Mouse (Mus musculus): ENCODE results near the gene Gapdh. TPM values are rescaled to one million over a fixed set of nuclear protein-coding genes. Genes with fewer than 3 reads are reported as not detected.

Gapdh gene
- 2,729 and 3,222 TPM in 2 replicates for polyA plus RNA-seq (2016; fragmentation: Nextera tagmentation; extraction: Ambion mirVana)

DNA sequence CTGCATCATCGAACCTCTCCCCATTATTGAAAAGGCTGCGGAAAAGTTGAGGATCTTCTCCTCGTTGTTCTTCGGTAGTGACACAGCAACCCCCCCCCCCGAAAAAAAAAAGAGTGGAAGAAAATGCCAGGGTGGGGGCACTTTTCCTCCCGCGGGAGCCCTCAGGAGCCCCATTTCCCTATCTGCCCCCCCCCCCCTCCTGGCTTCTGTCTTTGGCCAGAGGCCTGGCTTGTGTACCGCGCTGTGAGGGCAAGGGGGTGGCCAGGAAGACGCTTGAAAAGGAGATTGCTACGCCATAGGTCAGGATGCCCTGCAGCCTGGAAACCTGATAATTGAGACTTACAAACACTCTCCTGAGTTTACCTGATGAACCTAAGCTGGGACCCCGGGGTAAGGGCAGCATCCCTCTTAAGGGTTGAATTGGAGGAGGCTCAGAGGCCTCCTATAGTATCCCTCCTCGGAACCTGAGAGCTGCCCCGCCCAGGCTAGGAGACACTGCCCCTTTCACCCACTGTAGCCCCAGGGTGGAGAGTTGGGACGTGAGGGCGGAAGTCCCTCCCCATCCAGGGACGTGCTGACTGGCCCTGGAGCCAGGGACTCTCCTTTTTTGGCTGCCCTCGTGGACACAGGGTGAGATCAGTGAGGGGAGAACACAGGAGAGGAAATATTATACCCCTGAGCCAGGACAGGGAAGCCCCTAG lies at the start of gene Gapdh:
Gapdh (minus strand) TSS at position 417 of the 701 bp plus-strand sequence.
- Histone ChIP-seq H3K9me3 (replicated peaks) (no peaks in the 10 kb centered on the region), H3K27ac (replicated peaks) (peak within 1 kb of the TSS; percentile 100), H3K4me1 (peaks cover 49% of the 10 kb centered on the region), H3K36me3 (peaks cover 83% of the 10 kb centered on the region), H3K4me3 (peak within 1 kb of the TSS; percentile 98), H3K27me3 (ENCODE audit: low read depth, poor library complexity, severe bottlenecking) (no peaks in the 10 kb centered on the region)
- WGBS = under 1% methylated on average over 18 of the region's 18 CpGs
- DNase-seq (ENCODE audit: low spot score) = peak; percentile 78

DNA sequence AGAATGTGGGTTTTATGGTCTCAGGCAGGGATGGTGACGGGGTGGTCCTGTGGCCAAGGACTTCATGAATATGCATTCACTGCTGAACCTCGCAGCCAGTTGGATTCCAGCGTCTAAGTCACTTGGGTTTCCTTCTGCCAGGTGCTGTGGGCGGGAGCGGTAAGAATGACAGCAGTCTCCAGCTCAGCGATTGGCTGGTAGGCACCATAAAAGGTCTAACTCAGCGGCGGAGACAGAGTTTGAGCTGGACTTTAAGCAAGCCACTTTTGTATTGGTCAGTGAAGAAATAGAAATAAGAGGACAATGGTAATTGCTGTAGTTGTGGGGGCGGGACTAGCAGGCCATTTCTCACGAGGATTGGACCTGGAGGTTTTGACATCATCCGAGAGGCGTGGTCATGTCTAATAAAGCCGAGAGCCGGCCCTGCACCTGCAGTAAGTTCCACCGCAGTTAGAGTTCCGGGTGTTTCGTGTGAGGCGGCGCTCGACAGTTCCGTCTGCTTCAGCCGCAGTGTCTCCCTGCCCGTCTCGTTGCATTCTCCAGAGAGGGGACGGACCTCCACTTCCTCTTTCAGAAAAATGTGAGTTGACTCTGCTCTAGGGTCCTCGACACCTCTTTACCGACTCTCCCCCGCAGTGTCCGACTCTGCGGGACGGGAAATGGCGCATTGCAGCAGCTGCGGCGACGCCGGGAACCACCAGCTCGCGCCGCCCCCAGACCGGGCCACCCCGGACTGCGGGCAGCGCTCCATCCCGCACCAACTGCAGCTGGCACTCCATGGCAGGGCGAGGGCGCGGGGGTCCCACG lies 49.1 kb upstream of the Gapdh start, which contains the start of gene Vamp1:
Vamp1 (plus strand) TSS at position 404 of the 807 bp plus-strand sequence.
- peak within 1 kb of the TSS; percentile 80 for H3K4me3 ChIP-seq
- H3K27ac ChIP-seq (replicated peaks) = peak within 1 kb of the TSS; percentile 87
- peaks cover 7% of the 10 kb centered on the region; the same call in 1 of the 2 replicates for H3K36me3 ChIP-seq
- peaks cover 27% of the 10 kb centered on the region for H3K27me3 ChIP-seq (ENCODE audit: low read depth, poor library complexity, severe bottlenecking)
- H3K4me1 ChIP-seq = peaks cover 16% of the 10 kb centered on the region
- no peaks in the 10 kb centered on the region for H3K9me3 ChIP-seq (replicated peaks)
- whole genome bisulfite sequencing = under 1% methylated on average over 48 of the region's 48 CpGs
- DNase-seq (ENCODE audit: low spot score) = peak; percentile 91

DNA sequence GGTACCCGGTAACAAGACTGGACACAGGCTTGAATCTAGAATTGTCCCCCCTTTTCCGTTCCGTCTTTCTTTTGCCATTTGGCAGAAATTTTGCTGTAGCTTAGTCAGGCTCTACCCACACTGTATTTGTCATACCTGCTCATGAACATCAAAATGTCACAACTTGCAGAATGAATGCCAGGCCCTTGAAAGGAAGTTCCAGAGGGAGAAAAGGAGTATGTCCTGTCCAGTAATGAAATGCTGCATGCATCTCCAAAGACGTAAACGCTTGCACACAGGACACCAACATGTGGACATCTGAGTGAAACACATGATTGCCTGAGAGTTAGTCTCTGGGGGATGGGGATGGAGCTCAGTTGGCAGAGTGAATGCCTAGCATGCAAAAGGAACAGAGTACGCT lies 47.4 kb upstream of the Gapdh start:
- DNase-seq (ENCODE audit: low spot score) = no peak
- Histone ChIP-seq H3K27ac (replicated peaks) (no peak overlapping the region), H3K9me3 (replicated peaks) (no peaks in the 10 kb centered on the region), H3K4me1 (peaks cover 14% of the 10 kb centered on the region), H3K36me3 (no peaks in the 10 kb centered on the region), H3K27me3 (ENCODE audit: low read depth, poor library complexity, severe bottlenecking) (peaks cover 27% of the 10 kb centered on the region), H3K4me3 (no peak overlapping the region)
- WGBS = 78% methylated on average over 6 of the region's 6 CpGs

DNA sequence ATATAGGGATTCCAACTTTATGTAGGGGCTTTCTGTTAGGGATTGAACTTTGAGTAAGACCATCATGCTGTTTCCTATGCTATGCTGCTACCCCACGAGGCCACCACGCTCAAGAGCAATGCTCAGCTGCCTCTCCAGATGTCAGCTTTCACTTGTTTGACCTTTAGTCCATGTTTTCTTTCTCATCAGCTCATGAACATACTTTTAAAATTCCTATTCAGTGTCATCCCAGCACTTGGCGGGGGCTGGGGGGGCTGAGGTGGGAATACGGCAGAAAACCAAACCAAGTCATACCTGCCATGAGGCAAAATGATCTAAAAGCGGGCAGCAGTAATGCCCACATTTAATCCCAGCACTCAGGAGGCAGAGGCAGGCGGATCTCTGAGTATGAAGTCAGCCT lies 46.9 kb upstream of the Gapdh start:
- WGBS = 72% methylated on average over 6 of the region's 6 CpGs
- peaks cover 14% of the 10 kb centered on the region for H3K4me1 ChIP-seq
- peaks cover 27% of the 10 kb centered on the region for H3K27me3 ChIP-seq (ENCODE audit: low read depth, poor library complexity, severe bottlenecking)
- H3K36me3 ChIP-seq = no peaks in the 10 kb centered on the region
- no peak overlapping the region for H3K4me3 ChIP-seq
- no peak overlapping the region for H3K27ac ChIP-seq (replicated peaks)
- no peaks in the 10 kb centered on the region for H3K9me3 ChIP-seq (replicated peaks)
- DNase-seq (ENCODE audit: low spot score) = no peak

DNA sequence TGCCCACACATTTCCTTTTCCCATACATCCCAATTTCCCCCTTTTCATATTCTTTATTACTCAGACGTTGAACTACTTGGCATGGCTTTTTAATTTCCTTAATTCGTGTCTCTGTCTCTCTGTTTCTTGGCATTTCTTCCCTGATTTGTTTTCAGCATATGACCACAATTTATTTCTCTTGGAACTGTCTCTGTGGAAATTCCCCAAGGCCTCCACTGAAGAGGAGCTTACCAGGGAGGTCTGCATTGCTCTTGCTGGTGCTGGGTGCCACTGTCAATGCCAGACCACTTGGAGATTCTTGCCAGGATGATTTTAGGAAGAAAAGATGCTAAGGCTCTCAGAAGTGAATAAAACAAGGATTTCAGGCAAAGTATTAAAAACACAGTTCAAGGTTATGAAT lies 46.4 kb upstream of the Gapdh start:
- 61% methylated on average over 2 of the region's 2 CpGs for WGBS
- no peak overlapping the region for H3K27ac ChIP-seq (replicated peaks)
- peaks cover 27% of the 10 kb centered on the region for H3K27me3 ChIP-seq (ENCODE audit: low read depth, poor library complexity, severe bottlenecking)
- DNase-seq (ENCODE audit: low spot score) = no peak
- no peaks in the 10 kb centered on the region for H3K36me3 ChIP-seq
- H3K9me3 ChIP-seq (replicated peaks) = no peaks in the 10 kb centered on the region
- H3K4me3 ChIP-seq = no peak overlapping the region
- peaks cover 14% of the 10 kb centered on the region for H3K4me1 ChIP-seq

DNA sequence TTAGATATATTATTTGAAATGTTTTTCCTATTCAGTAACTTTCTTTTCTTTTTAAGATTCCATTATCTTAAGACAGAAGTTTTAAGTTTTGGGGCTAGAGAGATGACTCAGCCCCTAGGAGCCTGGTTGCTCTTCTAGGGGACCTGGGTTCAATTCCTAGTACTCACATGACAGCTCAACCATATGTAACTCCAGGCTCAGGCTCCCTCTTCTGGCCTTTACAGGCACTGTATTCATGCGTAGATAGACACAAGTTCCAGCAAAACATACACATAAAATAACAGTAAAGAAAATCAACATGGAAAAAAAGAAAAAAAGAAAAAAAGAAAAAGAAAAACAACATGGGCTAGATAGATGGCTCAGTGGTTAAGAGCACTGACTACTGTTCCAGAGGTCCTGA lies 44.2 kb upstream of the Gapdh start:
- DNase-seq (ENCODE audit: low spot score) = no peak
- no peak overlapping the region for H3K27ac ChIP-seq (replicated peaks)
- peaks cover 3% of the 10 kb centered on the region; the same call in 1 of the 2 replicates for H3K4me1 ChIP-seq
- no peak overlapping the region for H3K4me3 ChIP-seq
- peaks cover 19% of the 10 kb centered on the region; the same call in 1 of the 2 replicates for H3K27me3 ChIP-seq (ENCODE audit: low read depth, poor library complexity, severe bottlenecking)
- no peaks in the 10 kb centered on the region for H3K36me3 ChIP-seq
- WGBS = 64% methylated on average over 1 of the region's 1 CpGs
- no peaks in the 10 kb centered on the region for H3K9me3 ChIP-seq (replicated peaks)

DNA sequence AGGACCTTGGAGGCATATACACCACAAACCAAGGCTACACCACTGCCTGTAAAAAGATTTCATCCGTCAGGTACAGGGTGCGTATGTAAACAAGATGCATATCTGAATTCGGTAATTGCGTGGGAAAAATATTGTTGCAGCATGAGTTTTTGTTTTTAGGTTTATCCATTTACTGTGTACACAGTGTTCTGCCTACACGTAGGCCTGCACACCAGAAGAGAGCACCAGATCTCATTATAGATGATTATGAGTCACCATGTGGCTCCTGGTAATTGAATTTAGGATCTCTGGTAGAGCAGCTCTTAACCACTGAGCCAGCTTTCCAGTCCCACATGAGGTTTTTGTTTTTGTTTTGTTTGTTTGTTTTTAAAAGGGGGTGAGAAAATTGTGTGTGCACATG lies 30.9 kb upstream of the Gapdh start:
- peaks cover 40% of the 10 kb centered on the region for H3K4me1 ChIP-seq
- H3K36me3 ChIP-seq = peaks cover 26% of the 10 kb centered on the region
- H3K4me3 ChIP-seq = no peak overlapping the region
- H3K27me3 ChIP-seq (ENCODE audit: low read depth, poor library complexity, severe bottlenecking) = no peaks in the 10 kb centered on the region
- WGBS = 85% methylated on average over 5 of the region's 5 CpGs
- no peak for DNase-seq (ENCODE audit: low spot score)
- 0 out of 2 replicates have a peak overlapping the region, but pooled peaks have one; percentile 50 for H3K27ac ChIP-seq (replicated peaks)
- H3K9me3 ChIP-seq (replicated peaks) = no peaks in the 10 kb centered on the region

DNA sequence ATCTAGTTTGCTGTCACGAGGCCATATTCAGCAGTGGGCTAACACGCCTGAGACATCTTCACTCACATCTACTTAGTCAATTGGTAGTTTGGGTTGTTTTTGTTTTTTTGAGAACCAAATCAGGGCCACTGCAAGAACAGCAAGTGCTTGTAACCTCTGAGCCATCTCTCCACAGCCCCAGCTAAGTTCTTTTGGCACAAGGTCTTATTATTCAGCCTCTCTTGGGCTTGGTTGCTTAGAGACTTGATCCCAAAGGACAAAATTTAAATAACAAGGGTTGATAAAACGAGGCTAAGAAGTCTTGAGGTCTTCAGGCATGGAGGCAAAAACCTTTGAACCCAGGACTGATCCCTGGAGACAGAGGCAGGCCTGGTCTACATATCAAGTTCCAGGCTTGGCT lies 30.0 kb upstream of the Gapdh start:
- no peak for DNase-seq (ENCODE audit: low spot score)

DNA sequence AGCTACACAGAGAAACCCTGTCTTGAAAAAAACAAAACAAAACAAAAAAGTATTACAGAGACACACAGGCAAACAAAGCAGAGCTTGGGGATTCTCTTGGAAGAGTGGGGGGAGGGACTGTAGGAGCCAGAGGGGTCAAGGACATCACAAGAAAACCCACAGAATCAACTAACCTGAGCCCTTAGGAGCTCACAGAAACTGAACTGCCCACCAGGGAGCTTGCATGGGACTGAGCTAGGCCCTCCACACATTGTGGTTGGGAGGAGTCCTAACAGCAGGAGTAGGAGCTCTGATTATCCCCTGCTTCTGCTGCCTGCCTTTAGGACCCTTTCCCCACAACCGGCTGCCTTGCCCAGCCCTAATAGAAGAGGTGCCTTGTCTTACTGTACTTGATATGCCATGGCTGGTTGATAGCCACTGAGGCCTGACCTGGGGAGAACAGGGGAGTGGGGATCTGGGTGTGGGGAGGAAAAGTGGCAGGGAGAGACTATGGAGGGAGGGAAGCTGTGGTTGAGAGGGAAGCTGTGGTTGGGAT lies 29.3 kb upstream of the Gapdh start:
- Histone ChIP-seq H3K9me3 (replicated peaks) (no peaks in the 10 kb centered on the region), H3K27ac (replicated peaks) (peak overlapping the region; percentile 71), H3K36me3 (peaks cover 26% of the 10 kb centered on the region), H3K27me3 (ENCODE audit: low read depth, poor library complexity, severe bottlenecking) (no peaks in the 10 kb centered on the region), H3K4me3 (0 out of 2 replicates have a peak overlapping the region, but pooled peaks have one; percentile 5), H3K4me1 (peaks cover 40% of the 10 kb centered on the region)
- DNase-seq (ENCODE audit: low spot score) = no peak
- WGBS = 17% methylated on average over 1 of the region's 1 CpGs

More for the DNA sequence above, 30.0 kb upstream of the Gapdh start:
- no peak overlapping the region for H3K4me3 ChIP-seq
- no peaks in the 10 kb centered on the region for H3K9me3 ChIP-seq (replicated peaks)
- peaks cover 40% of the 10 kb centered on the region for H3K4me1 ChIP-seq
- H3K27ac ChIP-seq (replicated peaks) = 0 out of 2 replicates have a peak overlapping the region, but pooled peaks have one; percentile 50
- H3K36me3 ChIP-seq = peaks cover 26% of the 10 kb centered on the region
- no peaks in the 10 kb centered on the region for H3K27me3 ChIP-seq (ENCODE audit: low read depth, poor library complexity, severe bottlenecking)
- WGBS = 41% methylated on average over 3 of the region's 3 CpGs

DNA sequence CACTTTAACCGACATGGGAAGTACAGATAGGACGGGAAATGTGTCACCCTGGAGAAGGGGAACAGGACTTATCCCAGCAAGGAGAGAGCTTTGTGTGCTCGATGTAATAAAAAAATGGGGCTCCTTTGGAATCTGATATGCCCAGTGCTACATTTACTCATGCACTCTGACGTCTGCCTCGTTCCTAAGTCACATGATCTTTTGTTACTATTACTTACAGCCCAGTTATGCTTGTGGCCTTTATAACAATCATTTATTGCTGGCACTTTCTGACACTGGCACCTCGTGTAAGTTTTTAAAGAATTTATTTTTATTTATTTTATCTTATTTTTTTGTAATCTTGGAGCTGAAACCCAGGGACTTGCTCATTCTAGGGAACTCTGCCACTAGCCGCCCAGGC lies 27.1 kb upstream of the Gapdh start:
- Histone ChIP-seq H3K4me3 (0 out of 2 replicates have a peak overlapping the region, but pooled peaks have one; percentile 21), H3K27ac (replicated peaks) (no peak overlapping the region), H3K27me3 (ENCODE audit: low read depth, poor library complexity, severe bottlenecking) (no peaks in the 10 kb centered on the region), H3K4me1 (peaks cover 54% of the 10 kb centered on the region), H3K9me3 (replicated peaks) (no peaks in the 10 kb centered on the region), H3K36me3 (peaks cover 42% of the 10 kb centered on the region)
- DNase-seq (ENCODE audit: low spot score) = no peak
- WGBS = 85% methylated on average over 7 of the region's 7 CpGs

DNA sequence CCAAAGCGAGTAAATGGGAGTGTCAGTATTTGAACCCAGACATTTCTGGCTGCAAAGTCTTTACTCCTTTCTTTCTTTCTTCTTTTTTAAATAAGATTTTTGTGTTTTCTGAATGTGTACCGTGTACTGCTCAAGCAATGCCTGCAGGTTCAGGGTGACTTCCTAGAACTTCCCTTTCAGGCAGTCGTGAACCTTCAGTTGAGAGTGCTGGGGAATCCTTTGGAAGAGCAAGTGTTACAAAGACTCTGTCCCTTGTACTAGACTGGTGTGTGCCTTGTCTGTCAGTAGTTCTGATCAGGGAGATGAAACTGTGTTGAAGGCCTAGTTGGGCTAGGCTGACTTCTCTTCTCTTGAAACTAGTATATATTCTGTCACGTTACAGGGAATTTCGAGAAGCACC lies 26.6 kb upstream of the Gapdh start:
- Histone ChIP-seq H3K4me1 (peaks cover 54% of the 10 kb centered on the region), H3K27ac (replicated peaks) (peak overlapping the region; percentile 98)
- WGBS = 52% methylated on average over 5 of the region's 5 CpGs

DNA sequence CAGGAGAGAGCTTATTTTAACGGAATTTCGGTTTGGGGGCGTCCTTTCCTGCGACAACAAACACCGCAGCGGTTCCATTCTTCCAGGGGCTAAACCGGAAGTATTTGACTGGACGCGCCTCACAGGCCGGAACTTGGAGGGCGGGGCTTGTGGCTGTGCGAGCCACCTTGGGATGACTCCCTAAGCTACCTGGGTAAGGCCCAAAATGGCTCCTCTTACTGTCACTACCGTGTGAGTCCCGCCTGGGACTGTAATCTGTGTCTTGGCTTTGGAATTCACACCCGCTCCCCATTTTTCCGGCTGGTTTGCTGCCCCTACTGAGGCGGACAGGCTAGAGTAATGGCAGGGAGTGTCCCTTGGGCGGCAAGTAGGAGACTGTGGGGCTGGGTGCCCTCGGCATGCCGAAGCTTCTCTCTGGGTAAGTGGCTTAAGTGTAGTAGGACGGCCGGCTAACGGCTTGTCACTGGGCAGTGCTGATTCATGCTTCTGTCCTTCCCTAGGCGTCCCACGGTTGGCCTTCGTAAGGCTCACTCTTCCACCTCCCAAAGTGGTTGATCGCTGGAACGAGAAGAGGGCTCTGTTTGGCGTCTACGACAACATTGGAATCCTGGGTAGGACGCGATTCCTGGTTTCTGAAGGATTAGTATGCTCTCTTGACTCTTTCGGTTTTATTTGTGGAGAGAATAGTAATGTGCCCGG lies 25.9 kb upstream of the Gapdh start:
- peak; percentile 94 for DNase-seq (ENCODE audit: low spot score)
- H3K36me3 ChIP-seq = peaks cover 54% of the 10 kb centered on the region
- H3K9me3 ChIP-seq (replicated peaks) = no peaks in the 10 kb centered on the region
- peak overlapping the region; percentile 77 for H3K4me3 ChIP-seq
- peak overlapping the region; percentile 98 for H3K27ac ChIP-seq (replicated peaks)
- H3K4me1 ChIP-seq = peaks cover 50% of the 10 kb centered on the region
- no peaks in the 10 kb centered on the region for H3K27me3 ChIP-seq (ENCODE audit: low read depth, poor library complexity, severe bottlenecking)
- WGBS = under 1% methylated on average over 34 of the region's 34 CpGs

More for the DNA sequence above, 26.6 kb upstream of the Gapdh start:
- Histone ChIP-seq H3K36me3 (peaks cover 48% of the 10 kb centered on the region), H3K4me3 (peak overlapping the region; percentile 77), H3K27me3 (ENCODE audit: low read depth, poor library complexity, severe bottlenecking) (no peaks in the 10 kb centered on the region), H3K9me3 (replicated peaks) (no peaks in the 10 kb centered on the region)
- DNase-seq (ENCODE audit: low spot score) = no peak
